Mouse (Mus musculus): ENCODE data around the gene Pard6a. TPM values are rescaled to one million over a fixed set of nuclear protein-coding genes. Genes with fewer than 3 reads are reported as not detected.
A peak's percentile ranks its signal among the peaks of the same experiment; 100 is the strongest.

The Pard6a gene
- polyA plus RNA-seq, 1 experiment: 30.7 TPM

DNA sequence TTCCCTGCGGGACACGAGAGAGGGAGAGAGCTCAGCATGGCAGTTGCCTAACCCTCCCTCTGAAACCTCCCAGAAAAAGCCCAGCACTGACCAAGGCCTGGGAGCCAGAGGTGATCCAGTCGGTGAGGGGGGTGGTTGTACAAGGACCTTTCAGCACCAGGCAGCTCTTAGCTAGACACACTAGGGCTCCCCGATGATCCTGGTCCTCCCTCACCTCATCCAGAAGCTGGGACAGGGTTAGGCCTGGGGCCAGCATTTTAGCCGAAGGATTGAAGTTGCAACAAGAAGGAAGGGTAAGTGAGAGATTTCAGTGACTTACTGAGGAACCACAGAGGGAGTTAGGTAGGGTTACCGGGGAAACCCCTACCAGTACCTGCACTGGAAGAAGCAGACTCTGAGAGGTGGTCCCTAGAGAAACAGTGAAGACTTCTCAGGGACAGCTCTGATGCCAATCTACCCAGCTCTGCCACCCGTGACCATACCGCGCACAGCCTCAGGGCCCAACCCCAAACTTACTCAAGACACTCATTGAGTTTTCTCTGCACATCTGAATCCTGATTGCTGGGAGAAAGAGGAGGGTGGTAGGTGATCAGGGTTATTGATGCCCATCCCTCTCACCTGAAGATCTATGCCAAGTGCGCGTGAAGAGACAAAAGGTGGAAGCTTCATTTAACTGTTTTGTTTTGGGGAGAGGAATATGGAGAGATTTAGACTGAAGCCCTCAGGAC is 1.3 kb upstream of the Pard6a start:
- no peaks in the 10 kb centered on the region for H3K27me3 ChIP-seq (ENCODE audit: control insufficient read depth, insufficient read depth, low read length)
- peak overlapping the region; percentile 88; the same call in 1 of the 2 replicates for H3K4me3 ChIP-seq (ENCODE audit: control insufficient read depth, insufficient read depth, low read length)
- no peak for DNase-seq
- peaks cover 37% of the 10 kb centered on the region for H3K36me3 ChIP-seq (ENCODE audit: control insufficient read depth, insufficient read depth, low read length)
- 94% methylated on average over 11 of the region's 11 CpGs for WGBS
- no peak overlapping the region for H3K27ac ChIP-seq (ENCODE audit: control insufficient read depth, insufficient read depth, low read length)
- peaks cover 20% of the 10 kb centered on the region for H3K4me1 ChIP-seq (replicated peaks; ENCODE audit: control insufficient read depth, insufficient read depth, low read length)
- no peak for TF ChIP-seq CTCF (IDR thresholded peaks at IDR 0.05; ENCODE audit: borderline replicate concordance, control insufficient read depth, extremely low read depth, insufficient read depth, low read length, poor library complexity)
- no peak for TF ChIP-seq POLR2A (IDR thresholded peaks at IDR 0.05; ENCODE audit: control insufficient read depth, extremely low read depth, insufficient read depth, low read length, poor library complexity)

DNA sequence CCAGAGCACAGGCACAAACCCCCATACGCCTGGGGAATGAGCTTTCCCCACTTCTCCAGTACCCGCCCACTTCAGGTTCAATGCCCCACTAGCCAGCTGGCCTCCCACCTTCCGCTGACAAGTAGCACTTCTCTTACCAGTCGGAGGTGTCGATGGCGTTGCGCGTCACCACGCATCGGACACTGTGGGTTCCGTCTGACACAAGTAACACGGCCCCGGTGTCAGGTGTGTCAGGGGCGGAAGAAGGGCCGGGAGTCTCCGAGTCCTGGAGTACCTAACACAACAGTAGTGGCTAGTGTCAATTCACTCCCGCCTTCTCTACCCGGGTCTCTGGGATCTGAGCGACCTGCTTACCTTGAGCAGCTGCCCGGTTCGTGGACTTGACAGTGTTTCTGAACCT is 382 bp upstream of the Pard6a start:
- WGBS: under 1% methylated on average over 21 of the region's 21 CpGs
- no peak for DNase-seq
- TF ChIP-seq CTCF (IDR thresholded peaks at IDR 0.05; ENCODE audit: borderline replicate concordance, control insufficient read depth, extremely low read depth, insufficient read depth, low read length, poor library complexity) (no peak; the same call in 1 of the 2 replicates), POLR2A (IDR thresholded peaks at IDR 0.05; ENCODE audit: control insufficient read depth, extremely low read depth, insufficient read depth, low read length, poor library complexity) (no peak)
- Histone ChIP-seq H3K36me3 (ENCODE audit: control insufficient read depth, insufficient read depth, low read length) (peaks cover 28% of the 10 kb centered on the region), H3K4me3 (ENCODE audit: control insufficient read depth, insufficient read depth, low read length) (peak overlapping the region; percentile 88), H3K4me1 (replicated peaks; ENCODE audit: control insufficient read depth, insufficient read depth, low read length) (peaks cover 20% of the 10 kb centered on the region), H3K27ac (ENCODE audit: control insufficient read depth, insufficient read depth, low read length) (peak overlapping the region; percentile 1; the same call in 1 of the 2 replicates), H3K27me3 (ENCODE audit: control insufficient read depth, insufficient read depth, low read length) (no peaks in the 10 kb centered on the region)

DNA sequence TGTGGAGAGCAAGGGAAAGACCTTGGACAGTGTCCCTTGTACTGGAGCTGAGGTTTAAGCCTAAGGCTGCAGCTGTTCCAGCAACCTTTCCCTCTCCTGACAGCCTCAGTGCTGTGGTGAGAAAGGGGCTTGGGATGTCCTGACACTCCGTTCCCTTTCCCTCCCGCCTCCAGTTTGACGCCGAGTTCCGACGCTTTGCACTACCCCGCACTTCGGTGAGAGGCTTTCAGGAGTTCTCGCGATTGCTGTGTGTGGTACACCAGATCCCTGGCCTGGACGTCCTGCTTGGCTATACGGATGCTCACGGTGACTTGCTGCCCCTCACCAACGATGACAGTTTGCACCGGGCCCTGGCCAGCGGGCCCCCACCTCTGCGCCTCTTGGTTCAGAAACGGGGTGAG is 1.1 kb downstream of the Pard6a start:
- 90% methylated on average over 18 of the region's 18 CpGs for WGBS
- peaks cover 24% of the 10 kb centered on the region for H3K4me1 ChIP-seq (replicated peaks; ENCODE audit: control insufficient read depth, insufficient read depth, low read length)
- peaks cover 13% of the 10 kb centered on the region for H3K36me3 ChIP-seq (ENCODE audit: control insufficient read depth, insufficient read depth, low read length)
- TF ChIP-seq CTCF (IDR thresholded peaks at IDR 0.05; ENCODE audit: borderline replicate concordance, control insufficient read depth, extremely low read depth, insufficient read depth, low read length, poor library complexity) (no peak), POLR2A (IDR thresholded peaks at IDR 0.05; ENCODE audit: control insufficient read depth, extremely low read depth, insufficient read depth, low read length, poor library complexity) (no peak)
- H3K27ac ChIP-seq (ENCODE audit: control insufficient read depth, insufficient read depth, low read length): 0 out of 2 replicates have a peak overlapping the region, but pooled peaks have one; percentile 6
- peak overlapping the region; percentile 49 for H3K4me3 ChIP-seq (ENCODE audit: control insufficient read depth, insufficient read depth, low read length)
- DNase-seq: no peak
- H3K27me3 ChIP-seq (ENCODE audit: control insufficient read depth, insufficient read depth, low read length): no peaks in the 10 kb centered on the region

DNA sequence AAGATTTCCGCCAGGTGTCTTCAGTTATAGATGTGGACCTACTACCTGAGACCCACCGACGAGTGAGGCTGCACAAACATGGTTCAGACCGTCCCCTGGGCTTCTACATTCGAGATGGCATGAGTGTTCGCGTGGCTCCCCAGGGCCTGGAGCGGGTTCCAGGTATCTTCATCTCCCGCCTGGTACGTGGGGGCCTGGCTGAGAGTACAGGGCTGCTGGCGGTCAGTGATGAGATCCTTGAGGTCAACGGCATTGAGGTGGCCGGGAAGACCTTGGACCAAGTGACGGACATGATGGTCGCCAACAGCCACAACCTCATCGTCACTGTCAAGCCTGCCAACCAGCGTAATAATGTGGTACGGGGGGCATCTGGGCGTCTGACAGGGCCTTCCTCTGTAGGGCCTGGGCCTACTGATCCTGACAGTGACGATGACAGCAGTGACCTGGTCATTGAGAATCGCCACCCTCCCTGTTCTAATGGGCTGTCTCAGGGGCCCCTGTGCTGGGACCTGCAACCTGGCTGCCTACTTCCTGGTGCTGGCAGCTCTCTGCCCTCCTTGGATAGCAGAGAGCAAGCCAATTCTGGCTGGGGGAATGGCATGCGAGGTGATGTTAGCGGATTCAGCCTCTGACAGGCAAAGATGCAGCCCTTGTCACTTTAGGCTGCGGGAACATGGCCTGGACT is 1.9 kb downstream of the Pard6a start:
- H3K36me3 ChIP-seq (ENCODE audit: control insufficient read depth, insufficient read depth, low read length): peaks cover 4% of the 10 kb centered on the region; the same call in 1 of the 2 replicates
- H3K4me3 ChIP-seq (ENCODE audit: control insufficient read depth, insufficient read depth, low read length): no peak overlapping the region
- no peak overlapping the region for H3K27ac ChIP-seq (ENCODE audit: control insufficient read depth, insufficient read depth, low read length)
- no peak for DNase-seq
- TF ChIP-seq POLR2A (IDR thresholded peaks at IDR 0.05; ENCODE audit: control insufficient read depth, extremely low read depth, insufficient read depth, low read length, poor library complexity) (no peak), CTCF (IDR thresholded peaks at IDR 0.05; ENCODE audit: borderline replicate concordance, control insufficient read depth, extremely low read depth, insufficient read depth, low read length, poor library complexity) (no peak)
- WGBS: 96% methylated on average over 24 of the region's 24 CpGs
- H3K4me1 ChIP-seq (replicated peaks; ENCODE audit: control insufficient read depth, insufficient read depth, low read length): peaks cover 29% of the 10 kb centered on the region
- H3K27me3 ChIP-seq (ENCODE audit: control insufficient read depth, insufficient read depth, low read length): no peaks in the 10 kb centered on the region

DNA sequence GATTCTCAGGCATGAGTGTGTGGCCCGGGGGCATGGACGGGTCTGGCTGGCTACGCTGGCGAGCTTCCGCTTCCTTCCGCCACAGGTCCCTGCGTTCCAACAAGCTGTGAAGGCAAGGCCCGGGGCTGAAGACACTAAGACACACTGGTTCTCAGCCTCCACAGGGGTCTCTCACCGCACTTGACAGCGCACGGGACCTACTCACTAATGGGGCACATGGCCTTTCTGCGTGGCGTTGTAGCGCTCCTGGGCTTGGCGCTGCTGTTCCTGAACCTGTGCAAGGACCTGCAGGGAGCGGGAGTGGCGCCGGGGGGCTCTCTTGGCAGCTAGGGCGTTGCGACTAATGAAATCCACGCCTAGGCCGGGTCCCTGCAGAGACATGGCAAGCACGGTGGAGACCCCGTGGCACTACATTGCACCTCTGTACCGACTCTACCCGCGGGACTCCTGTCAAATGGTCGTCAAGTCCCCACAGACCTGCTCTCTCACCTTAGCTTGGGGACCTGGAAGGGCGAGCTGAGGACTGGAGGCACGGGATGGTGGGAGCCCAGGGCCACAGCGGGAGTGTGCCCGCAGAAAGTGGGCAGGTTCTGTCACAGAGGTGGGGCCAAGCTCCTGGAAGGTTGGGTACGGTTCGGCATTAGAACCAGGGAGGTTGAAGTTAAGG is 3.3 kb downstream of the Pard6a start:
- no peaks in the 10 kb centered on the region for H3K27me3 ChIP-seq (ENCODE audit: control insufficient read depth, insufficient read depth, low read length)
- peaks cover 29% of the 10 kb centered on the region for H3K4me1 ChIP-seq (replicated peaks; ENCODE audit: control insufficient read depth, insufficient read depth, low read length)
- no peak overlapping the region for H3K4me3 ChIP-seq (ENCODE audit: control insufficient read depth, insufficient read depth, low read length)
- TF ChIP-seq CTCF (IDR thresholded peaks at IDR 0.05; ENCODE audit: borderline replicate concordance, control insufficient read depth, extremely low read depth, insufficient read depth, low read length, poor library complexity): no peak
- no peak for DNase-seq
- WGBS: 98% methylated on average over 34 of the region's 34 CpGs
- no peak overlapping the region for H3K27ac ChIP-seq (ENCODE audit: control insufficient read depth, insufficient read depth, low read length)
- H3K36me3 ChIP-seq (ENCODE audit: control insufficient read depth, insufficient read depth, low read length): no peaks in the 10 kb centered on the region; the same call in 1 of the 2 replicates

DNA sequence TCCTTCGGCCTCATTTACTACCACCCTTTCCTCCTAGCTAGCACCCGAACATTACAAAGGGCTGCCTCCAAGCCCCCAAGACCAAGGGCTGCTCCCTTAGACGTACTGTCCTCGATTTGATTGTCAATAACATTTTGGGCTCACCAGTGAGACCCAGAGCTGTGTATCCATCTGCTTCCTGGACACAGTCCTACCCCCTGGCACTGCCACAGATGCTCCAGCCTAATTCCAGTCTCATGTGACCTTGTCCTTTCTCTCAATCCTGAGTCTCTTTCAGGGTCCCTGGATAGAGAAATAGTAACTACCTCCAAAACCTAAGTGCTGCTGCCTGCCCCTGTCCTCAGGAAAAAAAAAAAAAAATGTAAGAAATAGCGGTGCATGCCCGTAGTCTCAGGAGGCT is 4.0 kb downstream of the Pard6a start:
- Histone ChIP-seq H3K4me1 (replicated peaks; ENCODE audit: control insufficient read depth, insufficient read depth, low read length) (peaks cover 22% of the 10 kb centered on the region), H3K36me3 (ENCODE audit: control insufficient read depth, insufficient read depth, low read length) (no peaks in the 10 kb centered on the region; the same call in 1 of the 2 replicates), H3K27ac (ENCODE audit: control insufficient read depth, insufficient read depth, low read length) (no peak overlapping the region), H3K27me3 (ENCODE audit: control insufficient read depth, insufficient read depth, low read length) (no peaks in the 10 kb centered on the region), H3K4me3 (ENCODE audit: control insufficient read depth, insufficient read depth, low read length) (no peak overlapping the region)
- no peak for DNase-seq
- 96% methylated on average over 6 of the region's 6 CpGs for WGBS
- TF ChIP-seq POLR2A (IDR thresholded peaks at IDR 0.05; ENCODE audit: control insufficient read depth, extremely low read depth, insufficient read depth, low read length, poor library complexity) (no peak), CTCF (IDR thresholded peaks at IDR 0.05; ENCODE audit: borderline replicate concordance, control insufficient read depth, extremely low read depth, insufficient read depth, low read length, poor library complexity) (no peak)
